In the genomic region with DNA sequence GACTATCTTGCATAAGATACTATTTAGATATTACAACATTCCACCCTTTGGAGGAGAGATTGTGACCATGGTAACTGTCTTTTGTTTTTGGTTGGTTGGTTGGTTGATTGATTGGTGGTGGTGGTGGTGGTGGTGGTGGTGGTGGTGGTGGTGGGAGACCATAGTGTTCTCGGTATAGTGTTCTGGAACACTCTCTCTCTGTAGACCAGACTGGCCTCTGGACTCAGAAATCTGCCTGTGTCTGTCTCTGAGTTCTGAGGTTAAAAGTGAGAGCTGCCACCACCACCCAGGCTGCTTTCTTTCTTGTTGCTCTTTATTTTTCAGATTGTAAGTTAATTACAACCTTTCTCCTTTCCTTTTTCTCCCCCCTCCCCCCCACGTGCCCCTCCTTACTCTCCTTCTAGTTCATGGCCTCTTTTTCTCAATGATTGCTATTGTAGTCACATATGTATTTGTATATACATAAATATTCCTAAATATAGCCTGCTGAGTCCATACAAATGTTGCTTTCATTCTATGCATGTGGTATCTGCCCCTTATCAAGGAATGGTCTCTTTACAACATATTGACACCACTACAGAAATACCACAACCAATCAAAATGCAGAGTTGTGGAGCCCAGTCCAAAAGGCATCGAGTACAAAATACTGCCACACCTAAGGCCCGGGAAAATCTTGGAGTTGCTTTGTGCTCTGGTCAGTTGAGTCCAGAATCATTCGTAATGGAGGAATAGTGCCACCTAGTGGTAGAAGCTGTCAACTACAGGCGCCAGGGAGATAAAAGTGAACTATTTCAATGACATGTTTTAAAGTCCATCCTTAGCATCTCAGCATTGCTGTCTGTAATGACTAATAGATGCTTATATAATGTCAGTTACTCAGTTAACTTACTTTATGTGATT, we compare ENCODE assay signal across 8 mouse cellular contexts. TPM values are rescaled to one million over a fixed set of nuclear protein-coding genes. Genes with fewer than 3 reads are reported as not detected.
DNase-seq lines count a peak whose midpoint lies in the region; ATAC-seq and TF ChIP-seq lines count a peak whose summit lies in the region.
"Had no signal": no experiment of that assay in that cellular context is flagged by ENCODE, and none has a peak within 500 bp of the region (broad histone marks: within the 10 kb centered on the region; RNA-seq: fewer than 3 reads in every experiment).

No protein-coding gene starts in this region.

- H3K4me2 ChIP-seq in hindbrain, postnatal 0 days (ENCODE audit: low read depth, low read length) = no peak overlapping the region

- 15% methylated on average over 6 of the region's 6 CpGs for WGBS in hindbrain, postnatal 0 days

- peak; percentile 85 for ATAC-seq in hindbrain, postnatal 0 days
- ATAC-seq in megakaryocyte-erythroid progenitor cell, adult 5-6 weeks (replicated peaks; ENCODE audit: low FRiP score, low TSS enrichment, poor library complexity, severe bottlenecking) = peak; percentile 81

- H3K27ac ChIP-seq in hindbrain, postnatal 0 days = no peak overlapping the region
- H3K27ac ChIP-seq: macrophage had no signal

- H3K27me3 ChIP-seq in hindbrain, postnatal 0 days (ENCODE audit: insufficient read depth, low read length) = no peaks in the 10 kb centered on the region

- no peak overlapping the region for H3K9ac ChIP-seq in hindbrain, postnatal 0 days (replicated peaks; ENCODE audit: low read length)

- H3K4me1 ChIP-seq in hindbrain, postnatal 0 days (ENCODE audit: insufficient read depth, low read length) = no peaks in the 10 kb centered on the region

- H3K4me3 ChIP-seq in hindbrain, postnatal 0 days (ENCODE audit: low read length) = no peak overlapping the region

- no peaks in the 10 kb centered on the region for H3K9me3 ChIP-seq in hindbrain, postnatal 0 days (ENCODE audit: low read length)

- peak; percentile 85 for DNase-seq in ZHBTc4 (ENCODE audit: low read depth, low spot score)
- peak; percentile 89 to 93 for DNase-seq in cerebellum, postnatal 10 days
- peak; percentile 73 to 76 for DNase-seq in frontal cortex, postnatal 25 days (ENCODE audit: low spot score in 2 of 2)
- DNase-seq in hindbrain, postnatal 0 days (ENCODE audit: low spot score) = peak; percentile 93
- DNase-seq in layer of hippocampus, postnatal 36 days = peak; percentile 55 to 75
- peak; percentile 72 for DNase-seq in right cerebral cortex, postnatal 14 days

- peak; percentile 94 for TF ChIP-seq CTCF in hindbrain, postnatal 0 days (IDR thresholded peaks at IDR 0.05; ENCODE audit: low read depth)

- H3K36me3 ChIP-seq in hindbrain, postnatal 0 days (ENCODE audit: insufficient read depth, low read length) = no peaks in the 10 kb centered on the region

RNA-seq across cellular contexts. Expression of a gene that starts 12.5 kb away (rescaled TPM):
- 93.9 and 98.8 TPM in 2 replicates for total RNA-seq in hindbrain, postnatal 0 days (2014; rRNA removed)
- 11.1 and 12.6 TPM in 2 replicates for polyA plus RNA-seq in hindbrain, postnatal 0 days (2015; fragmentation: Nextera tagmentation; extraction: Ambion mirVana)
- 100 to 1,000 TPM; 128 to 131 TPM for total RNA-seq in layer of hippocampus, postnatal 36 days (2021)
- total RNA-seq in megakaryocyte-erythroid progenitor cell, adult 5-6 weeks (2014; fragmentation: Nextera tagmentation) = 6.3 and 7.1 TPM in 2 replicates
- 13.8 and 19.0 TPM in 2 replicates for total RNA-seq in megakaryocyte-erythroid progenitor cell, adult 5-6 weeks (2017)

RNA-seq across cellular contexts. Expression of a gene that starts 51.9 kb away (rescaled TPM):
- total RNA-seq in hindbrain, postnatal 0 days (2014; rRNA removed) = not detected in 2 replicates
- polyA plus RNA-seq in hindbrain, postnatal 0 days (2015; fragmentation: Nextera tagmentation; extraction: Ambion mirVana) = not detected in 2 replicates
- total RNA-seq in layer of hippocampus, postnatal 36 days (2021) = not detected
- not detected in 2 replicates for total RNA-seq in megakaryocyte-erythroid progenitor cell, adult 5-6 weeks (2014; fragmentation: Nextera tagmentation)
- 0.33 and 0.50 TPM in 2 replicates for total RNA-seq in megakaryocyte-erythroid progenitor cell, adult 5-6 weeks (2017)
